Mouse (Mus musculus): ENCODE results near the gene Rai14. TPM values are rescaled to one million over a fixed set of nuclear protein-coding genes. Genes with fewer than 3 reads are reported as not detected.
"Not testable (repeated sequence)": the region's sequence is repeated elsewhere in the genome, so short reads cannot be mapped to it uniquely, and the experiment has no call there.

Rai14 gene
- polyA plus RNA-seq, 1 experiment from 2014 or later = 59.8 TPM

DNA sequence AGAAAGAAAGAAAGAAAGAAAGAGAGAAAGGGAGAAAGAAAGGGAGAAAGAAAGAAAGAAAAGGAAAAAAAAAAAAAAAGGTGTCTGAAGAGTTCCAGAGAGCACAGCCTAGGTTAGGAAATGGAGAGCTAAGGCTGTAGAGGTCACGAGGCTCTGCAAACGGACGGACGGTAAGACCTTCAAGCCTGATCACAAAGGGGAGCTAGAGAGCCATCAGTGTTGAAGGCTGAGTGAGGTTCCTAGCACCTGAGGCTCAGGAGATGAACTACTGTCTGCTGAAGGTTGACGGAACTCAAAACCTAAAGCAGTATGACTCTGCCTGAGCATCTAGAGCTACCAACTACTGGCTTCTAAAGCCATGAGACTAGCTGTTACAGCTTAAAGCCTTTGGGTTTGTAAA lies 179.8 kb downstream of the Rai14 start:
- H3K36me3 ChIP-seq (replicated peaks) = no peaks in the 10 kb centered on the region
- no peaks in the 10 kb centered on the region for H3K9me3 ChIP-seq
- peaks cover 2% of the 10 kb centered on the region; the same call in 1 of the 2 replicates for H3K4me1 ChIP-seq
- H3K9ac ChIP-seq = no peak overlapping the region
- no peak overlapping the region for H3K4me2 ChIP-seq
- no peaks in the 10 kb centered on the region for H3K27me3 ChIP-seq
- 85% methylated on average over 5 of the region's 5 CpGs for WGBS
- no peak overlapping the region for H3K27ac ChIP-seq
- H3K4me3 ChIP-seq (replicated peaks) = no peak overlapping the region
- no peak for ATAC-seq (ENCODE audit: low FRiP score)

DNA sequence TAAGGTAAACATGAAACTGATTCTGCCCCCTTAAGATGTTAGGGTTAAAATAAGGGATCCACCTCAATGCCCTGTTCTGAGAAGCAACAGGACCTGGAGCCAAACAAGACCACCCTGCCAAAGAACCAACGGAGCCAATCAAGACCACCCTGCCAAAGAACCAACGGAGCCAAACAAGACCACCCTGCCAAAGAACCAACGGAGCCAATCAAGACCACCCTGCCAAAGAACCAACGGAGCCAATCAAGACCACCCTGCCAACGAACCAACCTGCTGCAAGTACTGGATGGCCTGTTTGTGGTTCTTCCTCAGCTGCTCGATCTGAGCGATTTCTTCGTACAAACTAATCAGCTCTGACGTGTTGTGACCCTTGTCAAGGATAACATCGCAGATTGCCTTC lies 181.1 kb downstream of the Rai14 start:
- H3K4me2 ChIP-seq; H3K27me3 ChIP-seq; H3K4me1 ChIP-seq; H3K9ac ChIP-seq; H3K4me3 ChIP-seq (replicated peaks); H3K27ac ChIP-seq; H3K36me3 ChIP-seq (replicated peaks); H3K9me3 ChIP-seq; ATAC-seq (ENCODE audit: low FRiP score): not testable (repeated sequence)
- 93% methylated on average over 10 of the region's 10 CpGs for WGBS

DNA sequence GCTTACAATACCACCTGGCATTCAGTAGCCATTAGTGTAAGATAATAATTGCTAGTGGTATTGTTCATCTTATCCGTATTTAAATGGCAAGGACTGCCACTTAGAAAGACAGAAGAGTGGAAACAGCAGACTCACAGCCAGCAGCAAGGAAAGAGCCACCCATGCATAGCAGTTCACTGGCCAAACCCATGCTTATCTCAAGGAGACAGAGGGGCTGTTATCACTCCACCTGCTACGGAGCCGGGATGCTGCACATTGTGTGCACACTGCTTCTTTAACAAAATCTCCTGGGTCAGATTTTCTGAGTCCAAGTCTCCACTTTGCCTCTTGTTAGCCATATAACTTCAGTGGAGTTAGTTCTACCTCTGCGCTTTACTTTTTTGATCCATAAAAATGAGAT lies 183.1 kb downstream of the Rai14 start:
- H3K27me3 ChIP-seq = no peaks in the 10 kb centered on the region
- peaks cover 2% of the 10 kb centered on the region; the same call in 1 of the 2 replicates for H3K4me1 ChIP-seq
- 87% methylated on average over 4 of the region's 4 CpGs for WGBS
- H3K4me2 ChIP-seq = no peak overlapping the region
- no peak overlapping the region for H3K4me3 ChIP-seq (replicated peaks)
- no peak overlapping the region for H3K9ac ChIP-seq
- no peaks in the 10 kb centered on the region for H3K9me3 ChIP-seq
- no peak overlapping the region for H3K27ac ChIP-seq
- H3K36me3 ChIP-seq (replicated peaks) = no peaks in the 10 kb centered on the region
- ATAC-seq (ENCODE audit: low FRiP score) = no peak

DNA sequence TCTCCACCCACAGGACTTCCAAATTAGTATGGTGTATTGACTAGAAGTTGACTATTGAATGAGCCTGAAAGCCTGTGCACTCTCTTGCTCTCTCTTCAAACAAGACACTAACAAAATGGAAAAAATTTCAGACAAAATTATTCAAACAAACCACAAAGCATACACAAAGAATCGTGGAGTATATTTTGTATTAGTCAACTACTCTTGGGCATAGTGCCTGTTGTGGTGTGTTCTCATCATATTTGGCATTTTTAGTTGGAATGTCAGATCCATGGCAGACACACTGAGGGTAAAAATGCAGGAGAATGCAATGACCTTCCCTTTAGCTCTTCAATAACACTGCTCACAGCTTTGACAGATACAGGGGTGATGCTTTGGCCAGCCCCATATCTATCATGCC lies 188.5 kb downstream of the Rai14 start:
- no peak overlapping the region for H3K4me2 ChIP-seq

More for the DNA sequence above, 188.5 kb downstream of the Rai14 start:
- H3K27ac ChIP-seq = no peak overlapping the region
- H3K4me3 ChIP-seq (replicated peaks) = no peak overlapping the region
- H3K9me3 ChIP-seq = no peaks in the 10 kb centered on the region
- no peaks in the 10 kb centered on the region for H3K27me3 ChIP-seq
- peaks cover under 1% of the 10 kb centered on the region; the same call in 1 of the 2 replicates for H3K4me1 ChIP-seq
- H3K9ac ChIP-seq = no peak overlapping the region
- no peaks in the 10 kb centered on the region for H3K36me3 ChIP-seq (replicated peaks)
- no peak for ATAC-seq (ENCODE audit: low FRiP score)
- 85% methylated on average over 1 of the region's 1 CpGs for WGBS

Other genes with a start within 250 kb of the Rai14 start
- 15.7 and 16.2 TPM in 2 replicates for gene Dnajc21, start 244.1 kb downstream of the Rai14 start, polyA plus RNA-seq (2016; fragmentation: Nextera tagmentation; extraction: Ambion mirVana)
- gene Brix1, start 228.7 kb downstream of the Rai14 start, polyA plus RNA-seq (2016; fragmentation: Nextera tagmentation; extraction: Ambion mirVana) = 128 TPM in 2 replicates
- 40.4 and 42.9 TPM in 2 replicates for gene Rad1, start 228.6 kb downstream of the Rai14 start, polyA plus RNA-seq (2016; fragmentation: Nextera tagmentation; extraction: Ambion mirVana)
- not detected in 2 replicates for gene Ttc23l, start 156.0 kb downstream of the Rai14 start, polyA plus RNA-seq (2016; fragmentation: Nextera tagmentation; extraction: Ambion mirVana)
- 0.59 and 1.6 TPM in 2 replicates for gene C1qtnf3, start 237.7 kb upstream of the Rai14 start, polyA plus RNA-seq (2016; fragmentation: Nextera tagmentation; extraction: Ambion mirVana)